Mouse (Mus musculus) pancreas, adult 10 weeks (tissue): ENCODE results near the gene Cdc25b. TPM values are rescaled to one million over a fixed set of nuclear protein-coding genes. Genes with fewer than 3 reads are reported as not detected.

ENCODE experiments used
- polyA plus RNA-seq: library from polyadenylated mRNA; stranded (reverse); fragments of 350-450 nt; fragmentation: Illumina TruSeq; extraction: RNeasy Lipid Tissue Mini Kit (QIAGEN cat#74804); gene quantifications from one replicate; pipeline ENCODE4 v1.2.3, GENCODE M21; 2015; ENCODE audit warnings: low read depth, low replicate concordance; ENCODE audit not compliant: insufficient read depth

The Cdc25b gene
- 1.2 TPM for polyA plus RNA-seq

GRCm38 (mm10) chr2:131186771-131187601 lies at the start of gene Cdc25b, which contains the start of gene Spef1:
Cdc25b (plus strand) TSS chr2:131186949.
Spef1 (minus strand) TSS chr2:131187282.

GRCm38 (mm10) chr2:131159938-131160581 lies 26.7 kb upstream of the Cdc25b start, which contains the start of gene 1700037H04Rik:
1700037H04Rik (minus strand) TSS chr2:131160081.

GRCm38 (mm10) chr2:131179990-131180587 lies 6.7 kb upstream of the Cdc25b start, which contains the start of gene Cenpb:
Cenpb (minus strand) TSS chr2:131180067.

GRCm38 (mm10) chr2:131206778-131207177 lies 20.0 kb downstream of the Cdc25b start, which contains the start of gene Ap5s1:
Ap5s1 (plus strand) TSS chr2:131207078.

GRCm38 (mm10) chr2:131233307-131234126 lies 46.8 kb downstream of the Cdc25b start, which contains the start of gene Mavs:
Mavs (plus strand) TSS chr2:131234063.

Other genes starting within 250 kb of the Cdc25b start
- gene Gfra4, start 143.9 kb upstream of the Cdc25b start, polyA plus RNA-seq = 2.2 TPM
- 28.8 TPM for gene Adam33, start 123.1 kb upstream of the Cdc25b start, polyA plus RNA-seq
- gene Siglec1, start 100.2 kb upstream of the Cdc25b start, polyA plus RNA-seq = 0.44 TPM
- gene Hspa12b, start 59.7 kb upstream of the Cdc25b start, polyA plus RNA-seq = 6.4 TPM
- not detected for gene Gm11037, start 53.5 kb upstream of the Cdc25b start, polyA plus RNA-seq
- 3.5 TPM for gene 1700037H04Rik, start 26.9 kb upstream of the Cdc25b start, polyA plus RNA-seq
- 14.3 TPM for gene Cenpb, start 6.9 kb upstream of the Cdc25b start, polyA plus RNA-seq
- gene Spef1, start 333 bp downstream of the Cdc25b start, polyA plus RNA-seq = 5.1 TPM
- 7.0 TPM for gene Ap5s1, start 20.1 kb downstream of the Cdc25b start, polyA plus RNA-seq
- 7.2 TPM for gene Mavs, start 47.1 kb downstream of the Cdc25b start, polyA plus RNA-seq
- gene Pank2, start 75.5 kb downstream of the Cdc25b start, polyA plus RNA-seq = 14.5 TPM
- 0.52 TPM for gene Rnf24, start 165.9 kb downstream of the Cdc25b start, polyA plus RNA-seq